Mouse (Mus musculus): ENCODE results near the gene Camk2d.

Gene Camk2d

DNA sequence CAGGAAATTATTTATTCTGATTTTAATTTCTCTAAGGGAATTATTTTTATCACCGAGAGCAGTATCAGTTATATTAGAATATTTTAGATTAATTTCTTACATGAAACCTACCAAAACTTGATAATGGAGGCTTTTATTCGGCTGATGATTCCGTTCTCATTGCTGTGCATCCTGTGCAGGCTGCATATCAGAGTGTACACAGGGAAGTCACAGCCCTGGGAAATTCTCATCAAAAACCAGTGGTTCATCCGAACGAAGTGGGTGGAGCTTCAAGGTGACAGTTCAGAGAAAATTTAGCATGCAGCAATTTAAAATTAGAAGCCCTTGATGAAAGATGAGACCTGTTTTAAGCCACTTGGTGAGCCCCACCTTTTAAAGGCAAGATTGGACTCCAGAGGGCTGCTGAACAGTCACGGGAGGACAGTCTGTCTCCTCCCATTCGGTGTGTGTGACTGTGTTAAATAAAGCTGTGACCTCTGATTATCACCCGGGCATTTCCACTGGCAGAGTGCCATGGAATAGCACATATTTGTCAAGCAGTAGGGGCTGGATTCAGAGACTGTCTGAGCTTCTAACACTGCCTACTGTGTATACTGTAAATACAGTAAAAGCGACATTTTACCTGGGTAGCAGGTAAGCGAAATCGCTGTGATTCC lies 150.2 kb downstream of the Camk2d start:
- no peak for DNase-seq (ENCODE audit: low read depth, low spot score)

DNA sequence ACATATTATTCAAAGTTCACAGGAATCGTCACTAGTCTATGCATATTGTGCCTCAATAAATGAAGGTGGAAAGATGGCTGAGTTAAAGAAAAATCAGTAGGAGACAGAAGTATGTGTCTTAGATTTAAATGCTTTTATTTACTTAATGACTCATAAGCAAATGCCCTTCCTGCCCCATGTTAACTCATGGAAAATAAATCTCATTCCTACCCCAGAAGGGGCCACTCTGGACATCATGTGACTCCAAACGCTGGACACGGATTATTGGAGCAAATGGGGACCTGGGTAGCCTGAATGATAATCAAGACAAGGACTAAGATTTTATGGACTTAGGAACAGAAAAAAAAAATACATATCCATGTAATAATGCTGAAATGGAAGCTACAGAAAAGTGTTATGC lies 151.5 kb downstream of the Camk2d start:
- no peak for DNase-seq (ENCODE audit: low read depth, low spot score)

DNA sequence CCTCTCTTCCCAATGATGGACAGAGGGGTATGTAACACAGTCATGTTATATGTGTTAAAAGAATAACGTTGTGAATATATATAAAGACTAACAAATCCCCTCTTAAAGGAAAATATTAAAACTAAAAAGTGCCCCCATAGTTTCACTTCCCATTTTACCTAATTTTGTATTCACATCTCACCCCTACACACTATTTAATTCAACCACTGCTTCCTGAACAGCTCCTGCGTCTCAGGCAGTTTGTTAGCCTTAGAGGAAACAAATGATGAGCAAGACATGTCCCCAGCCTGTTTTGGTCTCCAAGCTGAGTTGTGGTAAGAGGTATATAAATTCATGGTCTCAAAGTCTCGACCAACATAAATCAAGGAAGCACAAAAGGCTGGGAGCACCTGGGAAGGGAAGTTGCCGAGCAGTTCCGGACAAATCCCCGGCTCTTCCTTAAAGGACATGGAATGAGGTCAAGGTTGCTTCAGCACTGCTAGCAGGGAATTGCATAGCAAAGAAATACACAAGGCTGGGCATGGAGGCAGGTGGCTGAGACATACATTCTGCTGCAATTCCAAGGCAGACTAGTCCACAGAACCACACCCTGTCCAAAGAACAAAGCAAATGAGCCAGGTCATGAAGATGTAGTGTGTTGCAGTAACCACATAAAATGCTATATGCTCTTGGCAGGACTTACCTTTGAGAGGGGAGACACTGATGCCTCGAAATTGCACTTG lies 155.4 kb downstream of the Camk2d start:
- no peak for DNase-seq (ENCODE audit: low read depth, low spot score)

DNA sequence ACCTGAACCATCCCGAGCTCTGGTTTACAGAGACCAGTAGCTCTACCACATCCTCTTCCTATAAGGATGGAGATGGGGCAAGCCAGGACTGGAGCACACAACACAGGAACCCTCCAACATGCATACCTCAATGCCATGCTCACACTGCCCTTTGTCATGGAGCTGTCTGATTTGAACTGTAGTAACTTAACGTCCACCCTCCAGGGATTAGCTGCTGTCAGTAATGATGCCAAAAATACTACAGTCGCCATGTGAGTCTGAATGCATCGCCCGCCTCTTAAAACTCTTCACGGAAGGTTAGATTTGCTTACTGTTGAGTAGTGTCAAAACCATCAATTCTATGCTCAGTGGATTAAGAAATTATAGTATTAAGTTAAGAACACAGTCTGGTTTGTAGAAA lies 156.9 kb downstream of the Camk2d start:
- no peak for DNase-seq (ENCODE audit: low read depth, low spot score)

DNA sequence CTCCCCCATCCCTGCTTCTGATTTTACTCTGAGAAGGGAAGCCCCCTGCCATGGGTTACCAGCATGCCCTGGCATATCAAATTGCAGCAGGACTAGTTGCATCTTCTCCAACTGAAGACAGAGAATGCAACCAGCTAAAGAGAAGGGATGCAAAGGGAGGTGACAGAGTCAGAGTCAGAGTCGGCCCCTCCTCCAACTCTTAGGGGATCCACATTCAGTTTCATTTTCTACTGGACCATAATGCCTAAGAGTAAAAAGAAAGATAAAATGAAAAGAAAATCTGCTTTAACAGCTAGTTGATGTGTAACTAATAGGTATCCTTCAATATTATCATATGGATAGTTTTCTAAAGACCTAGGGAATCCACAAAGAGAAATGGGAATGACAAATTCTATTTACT lies 162.3 kb downstream of the Camk2d start:
- DNase-seq (ENCODE audit: low read depth, low spot score) = peak; percentile 53

DNA sequence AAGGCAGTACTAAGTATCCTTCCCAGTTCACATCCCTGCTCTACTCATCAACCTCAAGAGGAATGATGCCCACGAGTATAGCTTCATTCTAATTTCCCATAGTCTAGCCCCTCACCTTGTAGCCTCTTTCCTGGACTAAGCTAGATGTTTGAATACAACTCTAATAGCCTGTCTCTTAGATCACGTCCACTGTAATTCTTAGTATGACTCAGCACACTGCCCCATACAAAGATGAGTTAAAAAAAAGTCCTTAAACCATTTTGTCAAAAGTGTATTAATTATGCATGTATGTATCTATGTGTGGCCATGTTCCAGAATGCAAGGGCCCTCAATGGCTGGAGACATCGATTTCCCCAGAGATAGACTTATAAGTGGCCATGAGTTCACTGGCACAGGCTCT lies 164.5 kb downstream of the Camk2d start:
- DNase-seq (ENCODE audit: low read depth, low spot score) = no peak

DNA sequence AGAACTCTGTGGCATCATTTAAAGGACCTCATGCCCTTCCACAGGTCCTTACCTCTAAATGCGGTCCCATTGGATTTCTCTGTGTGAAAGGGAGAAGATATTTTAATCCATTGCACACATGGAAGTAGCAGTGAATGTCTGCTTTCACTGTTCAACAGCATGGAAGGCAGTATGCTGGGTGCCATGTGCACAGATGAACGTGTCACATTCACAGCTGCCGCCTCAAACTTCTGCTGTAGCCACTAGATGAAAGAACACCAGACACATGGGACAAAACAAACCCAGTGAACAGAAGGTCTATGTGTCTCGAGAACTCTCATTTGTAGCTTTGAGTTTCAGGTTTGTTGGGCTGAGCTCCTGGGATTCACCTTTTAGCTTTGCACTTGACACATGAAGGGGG lies 168.6 kb downstream of the Camk2d start:
- DNase-seq (ENCODE audit: low read depth, low spot score) = no peak

DNA sequence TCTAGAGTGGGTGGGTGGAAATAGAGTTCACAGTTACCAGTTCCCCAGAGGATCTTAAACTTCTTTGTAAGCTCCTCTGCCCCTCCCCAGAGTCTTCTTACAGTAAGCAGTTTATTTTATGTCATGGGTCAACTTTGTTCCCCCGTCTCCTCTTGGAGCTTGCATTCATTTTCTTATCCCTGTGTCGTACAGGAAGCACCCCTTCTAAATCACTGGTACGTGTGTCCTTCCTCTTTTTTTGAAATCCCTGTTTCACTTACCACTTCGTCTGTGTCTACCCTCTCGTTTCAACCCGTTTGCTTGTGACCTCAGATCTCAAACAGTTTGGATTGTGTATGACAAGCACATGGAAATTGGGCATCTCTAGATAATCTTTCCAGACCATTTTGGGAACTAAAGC lies 174.0 kb downstream of the Camk2d start:
- no peak for DNase-seq (ENCODE audit: low read depth, low spot score)

DNA sequence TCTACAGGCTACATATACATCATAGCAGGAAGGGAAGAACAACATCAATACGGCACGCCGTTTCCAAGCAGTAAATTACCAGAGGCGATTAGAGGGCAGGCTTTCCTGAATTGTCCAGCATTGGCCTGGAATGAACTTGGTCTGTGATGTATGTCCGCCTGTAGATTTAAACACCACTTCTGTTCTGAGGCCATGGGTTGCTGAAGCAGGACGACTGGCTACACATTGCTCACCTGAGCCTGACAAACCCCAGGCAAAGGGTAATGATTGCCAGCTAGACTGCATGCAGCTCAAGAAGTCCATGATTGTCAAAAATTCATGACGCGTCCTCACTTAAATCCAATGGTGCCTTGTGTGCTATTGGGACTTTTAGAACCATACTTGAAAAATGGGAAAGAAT lies 174.9 kb downstream of the Camk2d start:
- DNase-seq (ENCODE audit: low read depth, low spot score) = no peak

DNA sequence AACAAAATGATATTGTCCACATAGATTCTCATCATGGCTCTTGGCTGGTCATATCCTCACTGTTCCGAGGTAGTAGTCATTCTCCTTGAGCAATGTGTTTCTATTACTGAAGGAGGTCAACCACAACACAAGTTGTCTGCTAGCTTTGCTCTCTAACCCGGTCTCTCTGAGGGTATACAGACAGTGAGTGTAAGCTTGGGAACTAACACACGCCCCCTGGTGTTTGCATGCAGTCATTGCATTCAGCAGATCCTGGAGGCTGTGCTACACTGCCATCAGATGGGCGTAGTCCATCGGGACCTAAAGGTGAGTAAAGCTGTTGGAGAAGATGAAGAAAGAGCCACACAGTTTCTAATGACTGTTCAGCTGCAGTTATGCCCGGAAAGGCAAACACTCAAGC lies 175.4 kb downstream of the Camk2d start:
- DNase-seq (ENCODE audit: low read depth, low spot score) = peak; percentile 88

DNA sequence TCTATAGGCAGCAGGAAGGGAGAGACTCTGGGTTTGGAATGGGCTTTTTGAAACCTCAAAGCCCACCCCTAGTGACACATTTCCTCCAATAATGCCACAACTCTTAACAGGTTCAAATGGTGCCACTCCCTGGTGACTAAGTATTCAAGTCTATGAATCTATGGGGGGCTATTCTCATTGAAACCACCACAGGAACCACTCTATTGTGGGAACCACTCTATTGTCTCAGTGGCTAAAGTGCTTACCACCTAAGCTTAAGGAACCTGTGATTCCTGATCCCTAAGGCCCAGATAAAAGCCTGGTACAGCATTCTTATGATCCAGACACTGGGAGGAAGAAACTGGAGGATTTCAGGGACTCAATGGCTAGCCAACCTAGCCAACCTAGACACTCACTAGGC lies 179.9 kb downstream of the Camk2d start:
- DNase-seq (ENCODE audit: low read depth, low spot score) = no peak

DNA sequence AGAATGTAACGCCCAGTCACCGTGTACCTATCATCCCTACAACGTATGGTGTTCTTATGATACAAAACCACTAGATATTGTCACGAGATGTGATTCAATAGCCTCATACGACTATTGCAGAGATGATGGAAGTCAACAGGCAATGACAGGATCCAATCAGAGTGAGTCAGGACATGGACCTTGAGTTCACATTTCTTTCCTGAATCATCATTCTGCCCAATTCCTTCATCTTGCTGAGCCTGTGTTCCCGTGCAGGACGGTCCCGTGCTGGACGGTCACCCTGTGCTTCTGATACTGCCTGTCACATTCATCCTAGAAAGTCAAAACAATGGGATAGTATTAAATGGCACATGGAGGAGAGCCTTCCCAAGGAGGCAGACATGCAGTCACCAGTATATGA lies 181.0 kb downstream of the Camk2d start:
- no peak for DNase-seq (ENCODE audit: low read depth, low spot score)

DNA sequence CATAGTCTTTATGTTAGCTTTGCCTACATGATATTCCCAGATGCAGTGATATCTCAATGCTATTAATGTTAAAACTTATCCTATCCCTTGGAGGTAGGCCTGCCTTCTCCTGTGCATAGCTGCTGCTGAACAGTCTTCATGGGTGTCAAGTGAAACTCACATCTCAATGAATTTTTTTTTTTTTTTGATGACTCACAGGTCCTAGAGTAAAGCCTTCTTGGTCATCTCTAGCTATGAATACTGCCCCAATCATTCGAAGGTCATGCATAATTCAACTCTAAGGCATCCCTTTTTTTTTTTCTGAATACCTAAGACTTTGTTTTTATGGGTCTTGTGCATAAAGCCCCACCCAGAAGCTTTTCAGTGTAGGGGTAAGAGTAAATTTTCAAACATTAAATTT lies 181.8 kb downstream of the Camk2d start:
- DNase-seq (ENCODE audit: low read depth, low spot score) = no peak

DNA sequence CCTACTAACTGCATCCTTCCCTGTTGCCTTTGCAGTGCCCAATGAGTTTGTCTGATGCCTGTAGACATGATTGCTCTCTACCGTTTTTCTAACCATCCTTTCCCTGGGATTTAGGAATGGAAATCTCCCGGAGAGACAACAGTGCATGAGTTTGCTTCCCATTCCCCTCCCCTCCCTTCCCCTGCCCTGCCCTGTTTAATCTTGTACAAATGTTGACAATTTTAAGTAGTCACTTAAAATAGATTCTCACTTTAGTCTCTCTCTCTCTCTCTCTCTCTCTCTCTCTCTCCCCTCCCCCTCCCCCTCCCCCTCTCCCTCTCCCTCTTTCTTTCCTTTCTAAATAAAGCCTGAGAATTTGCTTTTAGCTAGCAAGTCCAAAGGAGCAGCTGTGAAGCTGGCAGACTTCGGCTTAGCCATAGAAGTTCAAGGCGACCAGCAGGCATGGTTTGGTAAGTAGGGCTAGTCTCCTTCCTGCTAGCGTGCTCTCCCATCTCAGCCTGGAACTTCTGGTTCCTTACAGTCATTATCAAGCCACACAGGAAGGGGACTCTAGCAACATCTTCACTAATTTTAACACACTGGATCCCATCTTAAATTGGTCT lies 184.0 kb downstream of the Camk2d start:
- no peak for DNase-seq (ENCODE audit: low read depth, low spot score)

DNA sequence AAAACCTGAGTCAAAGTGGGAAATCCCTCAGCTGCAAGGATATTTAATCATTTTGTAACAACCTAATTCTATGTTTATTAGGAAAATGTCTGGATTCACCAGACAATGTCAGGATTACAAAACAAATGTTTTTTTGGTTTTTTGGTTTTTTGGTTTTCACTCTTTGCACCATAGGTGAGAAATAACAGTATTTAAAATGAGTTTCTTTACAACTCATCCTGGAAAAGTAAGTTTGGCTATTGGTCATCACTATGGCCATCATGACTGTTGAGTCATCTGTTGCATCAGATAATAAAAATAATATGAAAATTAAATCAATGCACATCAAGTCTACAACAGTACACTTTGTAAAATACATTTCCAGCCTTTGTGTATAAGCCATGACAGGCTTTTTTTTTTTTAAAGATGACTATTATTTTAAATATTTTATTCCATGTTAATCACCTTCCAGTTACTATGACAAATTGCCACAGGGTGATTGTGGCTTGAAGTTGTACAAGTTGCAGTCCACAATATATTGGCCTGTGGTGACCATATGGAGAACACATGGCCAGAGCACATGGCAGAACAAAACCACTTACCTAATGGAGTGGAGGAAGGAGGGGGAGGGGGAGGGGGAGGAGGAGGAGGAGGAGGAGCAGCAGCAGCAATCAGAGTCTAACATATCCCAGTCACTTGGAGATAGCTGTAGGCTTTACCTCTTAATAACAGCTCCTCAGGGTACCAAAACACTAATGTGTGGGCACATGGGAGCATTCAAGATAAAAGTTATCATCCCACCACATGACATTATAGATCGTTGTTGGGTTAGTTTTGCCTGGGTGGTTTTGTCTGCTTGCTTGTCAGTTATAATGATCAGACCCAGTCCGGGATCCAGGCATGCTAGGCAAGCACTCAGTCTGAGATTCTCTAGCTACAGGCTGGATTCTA lies 197.2 kb downstream of the Camk2d start:
- no peak for DNase-seq (ENCODE audit: low read depth, low spot score)

DNA sequence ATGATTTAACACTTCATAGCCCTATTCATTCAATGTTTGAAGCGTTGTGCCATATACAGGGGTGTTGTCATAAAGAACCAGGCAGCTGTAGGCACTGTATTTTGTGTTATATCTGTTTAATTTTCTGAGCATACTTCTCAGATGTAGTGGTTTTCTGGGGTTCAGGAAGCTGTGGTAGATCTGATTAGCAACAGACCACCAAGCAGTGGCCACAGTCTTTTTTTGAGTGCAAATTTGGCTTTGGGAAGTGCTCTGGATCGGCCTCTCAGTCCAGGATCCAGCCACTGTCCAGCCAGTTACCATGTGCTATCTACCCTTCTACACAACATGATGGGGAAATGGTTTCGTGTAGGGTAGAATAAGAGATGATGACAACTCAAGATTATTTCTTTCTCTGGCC lies 199.8 kb downstream of the Camk2d start:
- no peak for DNase-seq (ENCODE audit: low read depth, low spot score)

DNA sequence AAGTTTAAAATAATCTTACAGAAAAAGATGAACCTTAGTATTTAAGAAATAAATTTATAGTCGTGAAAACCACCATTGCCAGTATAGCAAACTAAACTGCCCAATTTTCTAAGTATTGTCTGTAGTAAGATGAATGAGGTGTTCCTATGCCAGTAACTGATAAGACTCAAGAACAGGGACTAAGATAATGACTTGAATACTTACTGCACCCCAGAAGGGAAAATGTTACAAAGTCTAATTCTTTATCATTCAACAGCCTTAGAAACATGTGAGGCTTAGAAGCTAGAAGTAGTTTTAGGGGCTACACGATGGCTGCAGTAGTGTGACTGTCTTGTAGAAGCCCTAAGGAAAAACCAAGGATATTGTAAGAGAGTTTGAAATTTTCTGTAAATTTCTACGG lies 200.9 kb downstream of the Camk2d start:
- DNase-seq (ENCODE audit: low read depth, low spot score) = no peak

DNA sequence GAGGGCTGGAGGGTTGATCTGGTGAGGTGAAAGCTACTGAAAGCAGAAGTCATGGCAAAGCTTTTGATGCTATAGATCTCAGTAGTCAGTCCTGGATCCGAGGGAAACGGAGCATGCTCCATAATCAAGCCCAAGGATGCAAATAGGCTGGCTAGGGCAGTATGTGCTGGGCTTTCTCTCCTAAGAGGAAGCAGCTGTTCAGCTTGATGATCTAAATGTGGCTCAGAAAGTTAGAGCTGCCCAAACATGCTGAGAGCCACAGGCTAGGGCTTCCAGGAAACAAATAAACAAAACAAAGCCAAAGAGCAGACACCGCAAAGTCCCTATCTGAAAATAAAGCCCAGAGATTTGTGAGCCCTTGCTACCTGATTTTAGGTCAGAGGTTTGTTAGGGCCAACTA lies 201.7 kb downstream of the Camk2d start:
- DNase-seq (ENCODE audit: low read depth, low spot score) = no peak

DNA sequence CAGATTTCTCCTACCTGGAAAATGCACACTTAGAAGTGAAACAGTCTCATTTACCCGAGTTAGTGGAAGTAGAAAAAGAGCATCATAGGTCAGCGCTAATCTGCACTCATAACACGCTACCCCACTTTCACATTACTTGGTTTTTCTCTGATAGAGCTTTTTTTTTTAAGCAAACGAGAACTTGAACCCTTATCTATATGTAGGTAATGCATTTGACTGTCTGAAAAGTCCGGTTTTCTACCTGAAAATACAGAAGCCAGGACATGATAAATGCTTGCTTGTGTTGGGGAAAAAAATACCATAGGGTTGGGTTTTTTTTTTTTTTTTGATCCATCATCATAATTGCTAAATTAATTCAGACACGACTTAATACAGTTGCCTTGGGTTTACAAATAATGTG lies 206.9 kb downstream of the Camk2d start:
- DNase-seq (ENCODE audit: low read depth, low spot score) = no peak

DNA sequence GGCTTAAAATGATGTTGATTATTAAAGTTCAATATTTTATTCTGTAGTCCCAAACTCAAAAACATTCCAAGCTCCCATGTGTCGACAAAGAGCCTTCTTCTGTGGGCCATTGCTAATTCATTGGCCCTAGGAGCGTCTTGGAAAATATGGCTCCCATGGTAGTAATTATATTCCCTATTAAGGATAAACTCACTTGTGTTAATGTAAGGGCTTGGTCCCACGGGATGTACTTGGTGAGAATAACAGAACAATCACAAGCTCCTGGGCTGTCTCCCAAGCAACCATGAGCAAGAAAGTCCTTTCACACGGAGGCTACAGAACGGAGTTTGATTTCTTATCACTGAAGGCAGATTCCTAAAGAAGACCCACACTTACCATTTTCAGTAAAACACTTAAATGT lies 208.9 kb downstream of the Camk2d start:
- DNase-seq (ENCODE audit: low read depth, low spot score) = no peak

DNA sequence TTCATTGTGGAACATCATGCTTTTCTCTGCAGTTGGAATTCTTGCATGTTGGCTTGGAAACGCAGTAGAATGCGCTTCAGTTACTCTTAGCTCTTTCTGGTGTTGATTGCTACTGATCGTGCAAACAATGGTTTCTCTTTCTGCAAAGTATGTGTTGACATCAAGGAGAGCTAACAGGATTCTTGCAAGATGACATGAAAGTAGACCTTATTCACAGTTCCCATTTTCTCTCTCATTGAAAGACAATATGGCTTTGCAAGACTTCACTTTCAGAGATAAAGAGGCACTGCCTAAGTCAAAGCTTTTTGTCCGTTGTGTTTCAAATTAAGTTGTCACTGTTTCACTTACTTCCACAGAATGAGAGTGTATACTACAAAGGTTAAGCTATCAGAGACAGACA lies 210.0 kb downstream of the Camk2d start:
- no peak for DNase-seq (ENCODE audit: low read depth, low spot score)

DNA sequence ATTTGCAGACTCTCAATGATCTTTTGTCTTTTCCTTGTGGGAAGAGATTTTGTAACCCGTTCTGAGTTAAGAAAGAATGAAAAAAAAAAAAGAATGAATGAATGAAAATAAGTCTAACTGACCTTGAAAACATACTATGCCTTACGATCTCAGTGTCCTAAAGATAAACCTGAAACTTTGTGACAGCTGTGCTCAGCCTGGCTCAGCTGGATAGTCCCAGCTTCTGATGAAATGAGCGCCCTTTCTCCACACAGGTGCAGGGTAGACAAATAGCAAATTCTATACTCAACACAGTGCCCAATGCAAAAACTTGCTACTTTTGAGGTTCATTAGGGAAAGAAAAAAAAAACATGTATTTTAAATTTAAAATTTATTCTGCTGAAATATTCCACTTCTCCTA lies 213.8 kb downstream of the Camk2d start:
- no peak for DNase-seq (ENCODE audit: low read depth, low spot score)

Data from CD4-positive, CD25-positive, alpha-beta regulatory T cell, adult 2 months (primary cell).